Mouse (Mus musculus) stomach, postnatal 0 days (tissue): ENCODE data around the gene Pigs. TPM values are rescaled to one million over a fixed set of nuclear protein-coding genes. Genes with fewer than 3 reads are reported as not detected.
A peak's percentile ranks its signal among the peaks of the same experiment; 100 is the strongest.

Experiments used
- ATAC-seq: fragments of 200-750 bp; cut with Nextera tagmentation; 2 replicates; pipeline ENCODE4 v1.8.0; 2017; ENCODE audit not compliant: low FRiP score, low TSS enrichment
- DNase-seq: peaks from one replicate; pipeline ENCODE4 v3.0.0-alpha.2; 2016; ENCODE audit warnings: low spot score
- H3K27ac ChIP-seq: fragments of 300-500 bp; sonication (generic); replicated peaks from 2 replicates; pipeline ENCODE4 v1.5.1; 2014; ENCODE audit warnings: mild to moderate bottlenecking, control low read depth
- H3K27me3 ChIP-seq: fragments of 300-500 bp; sonication (generic); 2 replicates; pipeline ENCODE4 v1.6.1; 2014; ENCODE audit warnings: low read length; ENCODE audit not compliant: control insufficient read depth, insufficient read depth
- H3K36me3 ChIP-seq: fragments of 300-500 bp; sonication (generic); 2 replicates; pipeline ENCODE4 v1.6.1; 2014; ENCODE audit warnings: low read length, mixed read lengths; ENCODE audit not compliant: control insufficient read depth, insufficient read depth
- H3K4me1 ChIP-seq: fragments of 300-500 bp; sonication (generic); replicated peaks from 2 replicates; pipeline ENCODE4 v1.6.1; 2014; ENCODE audit warnings: antibody characterized with exemption; ENCODE audit not compliant: control insufficient read depth, insufficient read depth
- H3K4me2 ChIP-seq: fragments of 300-500 bp; sonication (generic); replicated peaks from 2 replicates; pipeline ENCODE4 v1.6.1; 2014; ENCODE audit warnings: low read depth, mild to moderate bottlenecking, control low read depth, moderate library complexity
- H3K4me3 ChIP-seq: fragments of 300-500 bp; sonication (generic); 2 replicates; pipeline ENCODE4 v1.5.1; 2014; ENCODE audit warnings: low read depth, low read length, control low read depth
- H3K9ac ChIP-seq: fragments of 300-500 bp; sonication (generic); 2 replicates; pipeline ENCODE4 v1.6.1; 2014; ENCODE audit warnings: mild to moderate bottlenecking, low read length, control low read depth, mixed read lengths
- H3K9me3 ChIP-seq: fragments of 300-500 bp; sonication (generic); 2 replicates; pipeline ENCODE4 v1.6.1; 2016; ENCODE audit warnings: low read length; ENCODE audit not compliant: control insufficient read depth
- CTCF ChIP-seq: IDR thresholded peaks from 2 replicates; pipeline ENCODE4 v1.5.1; 2016; ENCODE audit warnings: antibody characterized with exemption, low read depth, mild to moderate bottlenecking, moderate library complexity
- EP300 ChIP-seq: optimal IDR thresholded peaks from 2 replicates; pipeline ENCODE3; 2016; ENCODE audit warnings: antibody characterized with exemption
- WGBS: fragments of 180-500 bp; shearing (Covaris S2); extraction: QIAGEN DNeasy Blood & Tissue Kit; methylation state at CpG from one replicate; pipeline ENCODE4 v1.1.7; 2014; 5-methylcytosine and 5-hydroxymethylcytosine counted together
- polyA plus RNA-seq: library from polyadenylated mRNA; unstranded; fragments of >200 nt; fragmentation: Nextera tagmentation; extraction: Ambion mirVana; gene quantifications from 2 replicates; pipeline ENCODE4 v1.2.1, GENCODE M21; 2015

Pigs gene
- polyA plus RNA-seq, 1 experiment from 2014 or later: 36.2 TPM

DNA sequence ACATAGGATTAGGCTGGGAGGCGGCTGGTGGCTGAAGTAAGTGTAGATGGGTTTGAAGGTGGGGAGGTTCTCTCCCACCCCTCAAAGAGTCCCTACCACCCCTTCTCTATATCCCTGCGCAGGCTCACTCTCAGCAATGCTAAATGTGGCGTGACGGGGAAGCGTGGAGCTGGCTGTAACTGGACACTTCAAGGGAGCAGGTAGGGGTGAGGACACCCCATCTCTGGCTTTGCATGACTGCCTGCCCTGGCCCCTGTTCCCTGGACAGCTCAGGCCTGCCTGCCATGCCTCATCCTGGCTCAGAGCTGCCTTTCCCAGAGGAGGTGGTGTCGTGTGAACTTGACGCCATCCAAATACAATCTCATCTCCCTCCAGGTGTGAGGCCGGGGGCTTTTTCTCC is 45.9 kb downstream of the Pigs start:
- Histone ChIP-seq H3K9me3 (no peaks in the 10 kb centered on the region), H3K27ac (no peak overlapping the region), H3K4me2 (no peak overlapping the region), H3K4me3 (no peak overlapping the region), H3K27me3 (no peaks in the 10 kb centered on the region), H3K9ac (no peak overlapping the region), H3K36me3 (no peaks in the 10 kb centered on the region), H3K4me1 (no peaks in the 10 kb centered on the region; the same call in 1 of the 2 replicates)
- DNase-seq (no peak), ATAC-seq (no peak)
- 73% methylated on average over 8 of the region's 8 CpGs for WGBS
- TF ChIP-seq EP300 (no peak), CTCF (no peak)

DNA sequence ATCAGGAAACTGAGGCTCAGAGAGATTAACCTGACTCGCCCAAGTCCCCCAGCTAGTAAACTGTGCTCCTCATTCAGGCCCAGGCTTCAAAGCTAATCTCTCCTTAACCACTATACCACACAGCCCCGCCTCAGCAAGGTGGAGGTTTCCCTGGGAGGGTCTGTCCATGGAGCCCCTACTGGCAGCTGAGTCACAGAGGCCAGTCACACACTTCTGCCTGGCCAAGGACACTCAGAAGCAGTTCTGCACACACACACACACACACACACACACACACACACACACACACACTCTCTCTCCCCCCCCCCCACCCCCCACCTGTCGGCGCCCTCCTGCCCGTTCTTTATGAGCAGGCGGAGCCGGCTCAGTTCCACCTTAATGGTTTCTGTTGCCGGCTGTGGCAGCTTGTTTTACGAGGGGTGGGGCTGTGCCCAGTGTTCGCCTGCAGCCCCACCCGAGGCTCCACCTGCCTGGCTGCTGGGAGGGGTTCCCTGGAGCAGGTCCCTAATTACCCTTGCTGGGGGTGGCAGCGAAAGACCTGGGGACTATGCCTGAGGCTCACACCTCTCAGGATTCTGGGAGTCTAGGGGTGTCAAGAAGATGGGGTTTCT is 49.4 kb downstream of the Pigs start:
- H3K27ac ChIP-seq: no peak overlapping the region
- no peak overlapping the region for H3K9ac ChIP-seq
- DNase-seq (peak; percentile 59), ATAC-seq (peak; percentile 62)
- H3K9me3 ChIP-seq: no peaks in the 10 kb centered on the region
- H3K4me3 ChIP-seq: no peak overlapping the region
- H3K36me3 ChIP-seq: no peaks in the 10 kb centered on the region
- WGBS: 16% methylated on average over 12 of the region's 12 CpGs
- H3K4me2 ChIP-seq: no peak overlapping the region
- H3K4me1 ChIP-seq: no peaks in the 10 kb centered on the region
- TF ChIP-seq CTCF (no peak), EP300 (no peak)
- no peaks in the 10 kb centered on the region for H3K27me3 ChIP-seq

DNA sequence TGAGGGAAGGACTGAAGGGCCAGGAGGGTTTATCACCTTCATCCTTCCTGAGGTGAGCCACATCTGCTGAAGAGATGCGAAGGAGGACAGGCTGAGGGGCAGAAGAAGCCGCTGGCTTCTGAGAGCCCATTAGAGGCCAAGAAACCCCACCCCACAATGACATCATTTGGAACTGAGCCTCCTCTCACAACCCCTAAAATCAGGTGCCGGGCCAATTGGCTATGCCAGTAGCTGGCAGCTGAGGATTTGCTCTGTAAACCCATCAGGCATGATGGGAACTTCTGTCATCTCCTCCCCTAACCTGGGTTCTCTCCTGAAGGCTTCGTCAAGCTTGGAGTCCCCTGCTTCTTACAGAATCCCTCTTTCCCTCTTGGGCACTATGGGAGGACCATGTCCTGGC is 52.1 kb downstream of the Pigs start:
- Histone ChIP-seq H3K9ac (no peak overlapping the region), H3K27ac (no peak overlapping the region), H3K9me3 (no peaks in the 10 kb centered on the region), H3K4me2 (no peak overlapping the region), H3K4me1 (no peaks in the 10 kb centered on the region), H3K27me3 (no peaks in the 10 kb centered on the region), H3K4me3 (no peak overlapping the region), H3K36me3 (no peaks in the 10 kb centered on the region)
- DNase-seq (no peak), ATAC-seq (no peak)
- 60% methylated on average over 4 of the region's 4 CpGs for WGBS
- TF ChIP-seq EP300 (no peak), CTCF (no peak)

DNA sequence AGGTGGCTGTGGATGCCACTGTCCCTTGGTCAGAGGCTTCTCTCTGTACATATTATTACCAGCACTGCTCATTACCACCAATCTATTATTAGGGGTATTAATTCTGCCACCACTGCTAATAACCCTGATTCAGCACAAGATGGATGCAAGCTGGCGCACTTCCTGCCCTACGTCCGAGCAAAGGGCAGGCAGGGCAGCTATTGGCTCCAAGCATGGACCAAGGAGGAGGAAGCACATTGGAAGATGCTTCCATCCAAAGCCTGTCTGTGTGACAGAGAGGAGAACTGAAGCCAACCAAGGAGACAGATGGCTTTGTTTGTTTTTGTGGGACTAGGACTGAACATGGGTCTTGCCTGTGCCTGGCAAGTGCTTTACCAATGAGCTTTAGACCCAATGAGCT is 52.8 kb downstream of the Pigs start:
- Histone ChIP-seq H3K4me1 (no peaks in the 10 kb centered on the region), H3K9ac (no peak overlapping the region), H3K4me3 (no peak overlapping the region), H3K27me3 (no peaks in the 10 kb centered on the region), H3K9me3 (no peaks in the 10 kb centered on the region), H3K4me2 (no peak overlapping the region), H3K27ac (no peak overlapping the region), H3K36me3 (no peaks in the 10 kb centered on the region)
- no peak for DNase-seq
- no peak for ATAC-seq
- TF ChIP-seq EP300 (no peak), CTCF (no peak)
- 66% methylated on average over 3 of the region's 3 CpGs for WGBS

DNA sequence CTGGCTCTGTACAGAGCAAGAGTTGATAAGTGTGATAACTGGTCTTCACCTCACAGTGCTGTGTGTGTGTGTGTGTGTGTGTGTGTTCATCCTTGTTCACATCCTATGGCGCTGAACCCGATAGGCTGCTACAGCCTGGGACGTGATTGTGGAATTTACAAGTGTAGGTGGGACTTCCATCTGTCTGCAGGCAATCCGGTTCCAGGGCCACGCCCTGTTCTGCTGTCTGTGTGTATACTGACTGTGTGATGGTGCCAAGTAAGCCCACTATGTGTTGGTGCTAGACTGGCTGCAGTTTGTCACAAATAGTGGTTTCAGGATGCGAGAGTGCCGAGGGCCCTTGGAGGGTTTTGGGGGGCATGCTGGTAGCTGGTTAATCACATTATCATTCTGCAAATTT is 54.1 kb downstream of the Pigs start:
- DNase-seq (no peak), ATAC-seq (no peak)
- Histone ChIP-seq H3K9ac (no peak overlapping the region), H3K27me3 (no peaks in the 10 kb centered on the region), H3K4me1 (no peaks in the 10 kb centered on the region), H3K27ac (no peak overlapping the region), H3K9me3 (no peaks in the 10 kb centered on the region), H3K4me3 (no peak overlapping the region), H3K4me2 (no peak overlapping the region), H3K36me3 (no peaks in the 10 kb centered on the region)
- TF ChIP-seq EP300: no peak
- no peak for TF ChIP-seq CTCF
- 66% methylated on average over 7 of the region's 7 CpGs for WGBS

DNA sequence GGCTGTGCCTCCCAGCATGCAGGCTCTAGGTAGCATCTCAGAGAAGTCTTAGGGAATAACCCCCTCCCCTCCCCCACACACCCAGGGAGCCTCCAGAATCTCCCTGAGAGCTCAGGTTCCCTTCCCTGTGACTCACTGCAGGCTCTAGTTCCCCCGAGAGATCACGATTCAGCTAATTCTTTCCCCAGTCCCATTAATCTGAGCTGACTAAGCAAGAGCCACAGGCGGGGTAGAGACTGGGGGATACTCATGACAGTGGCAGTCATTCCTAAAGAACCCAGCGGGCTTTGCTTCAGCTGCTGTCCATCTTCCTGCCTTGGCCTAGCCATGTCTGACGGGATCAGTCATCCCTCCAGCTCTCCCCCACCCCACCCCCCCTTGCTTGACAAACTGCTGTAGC is 54.5 kb downstream of the Pigs start:
- TF ChIP-seq CTCF (no peak), EP300 (no peak)
- no peak overlapping the region for H3K4me2 ChIP-seq
- H3K9me3 ChIP-seq: no peaks in the 10 kb centered on the region
- no peak overlapping the region for H3K27ac ChIP-seq
- DNase-seq: no peak
- no peak for ATAC-seq
- H3K27me3 ChIP-seq: no peaks in the 10 kb centered on the region
- H3K36me3 ChIP-seq: no peaks in the 10 kb centered on the region
- no peak overlapping the region for H3K4me3 ChIP-seq
- H3K4me1 ChIP-seq: no peaks in the 10 kb centered on the region
- WGBS: 26% methylated on average over 5 of the region's 5 CpGs
- no peak overlapping the region for H3K9ac ChIP-seq
